Mouse (Mus musculus) stomach, postnatal 0 days (tissue): ENCODE data around the gene Map2k4.

Experiments
- CTCF ChIP-seq: IDR thresholded peaks from 2 replicates; pipeline ENCODE4 v1.5.1; 2016; ENCODE audit warnings: antibody characterized with exemption, low read depth, mild to moderate bottlenecking, moderate library complexity
- EP300 ChIP-seq: optimal IDR thresholded peaks from 2 replicates; pipeline ENCODE3; 2016; ENCODE audit warnings: antibody characterized with exemption

- TF ChIP-seq CTCF (no peak), EP300 (no peak)
Observed at GRCm38 (mm10) chr11:65816237-65816636, 28.1 kb upstream of the Map2k4 start.
